Mouse (Mus musculus): ENCODE results near the gene Fuk.
"Not testable (repeated sequence)": the region's sequence is repeated elsewhere in the genome, so short reads cannot be mapped to it uniquely, and the experiment has no call there.

DNA sequence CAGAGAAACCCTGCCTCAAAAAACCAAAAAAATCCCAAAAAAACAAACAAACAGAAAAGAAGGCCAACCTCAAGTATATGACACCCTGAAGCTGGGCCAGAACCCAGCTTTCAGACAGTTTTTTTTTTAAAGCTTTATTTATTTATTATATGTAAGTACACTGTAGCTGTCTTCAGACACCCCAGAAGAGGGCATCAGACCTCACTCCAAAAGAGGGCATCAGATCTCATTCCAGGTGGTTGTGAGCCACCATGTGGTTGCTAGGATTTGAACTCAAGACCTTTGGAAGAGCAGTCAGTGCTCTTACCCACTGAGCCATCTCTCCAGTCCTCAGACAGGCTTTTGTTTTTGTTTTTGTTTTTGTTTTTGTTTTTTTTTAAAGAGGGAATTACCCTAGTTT lies 7.6 kb upstream of the Fuk start:
- not testable (repeated sequence) for TF ChIP-seq GATA1, TAL1 (IDR thresholded peaks at IDR 0.05; ENCODE audit: low read length)

Measured in erythroblast, embryonic 14.5 days (primary cell).